Mouse (Mus musculus): Measurements from ENCODE around the gene Slc46a1. TPM values are rescaled to one million over a fixed set of nuclear protein-coding genes. Genes with fewer than 3 reads are reported as not detected.

The Slc46a1 gene
- polyA plus RNA-seq, 1 experiment from 2014 or later: 20.5 TPM

GRCm38 (mm10) chr11:78448242-78448641, 17.3 kb upstream of the Slc46a1 start:
- 78% methylated on average over 1 of the region's 1 CpGs for WGBS (ENCODE audit: insufficient replicate concordance)
- ATAC-seq (no peak), DNase-seq (no peak)
- TF ChIP-seq EP300 (IDR thresholded peaks at IDR 0.05; ENCODE audit: low read depth) (no peak), CTCF (IDR thresholded peaks at IDR 0.05; ENCODE audit: low read depth) (no peak)
- no peaks in the 10 kb centered on the region for H3K9me3 ChIP-seq (ENCODE audit: low read length)
- H3K27ac ChIP-seq (ENCODE audit: low read depth): no peak overlapping the region
- H3K9ac ChIP-seq (replicated peaks): no peak overlapping the region
- H3K27me3 ChIP-seq (ENCODE audit: insufficient read depth, low read length): no peaks in the 10 kb centered on the region
- no peak overlapping the region for H3K4me3 ChIP-seq (ENCODE audit: low read depth, low read length)
- no peaks in the 10 kb centered on the region for H3K36me3 ChIP-seq (replicated peaks; ENCODE audit: insufficient read depth, low read length)
- no peak overlapping the region for H3K4me2 ChIP-seq (ENCODE audit: low read depth, low read length)
- H3K4me1 ChIP-seq (ENCODE audit: insufficient read depth): no peaks in the 10 kb centered on the region

DNA sequence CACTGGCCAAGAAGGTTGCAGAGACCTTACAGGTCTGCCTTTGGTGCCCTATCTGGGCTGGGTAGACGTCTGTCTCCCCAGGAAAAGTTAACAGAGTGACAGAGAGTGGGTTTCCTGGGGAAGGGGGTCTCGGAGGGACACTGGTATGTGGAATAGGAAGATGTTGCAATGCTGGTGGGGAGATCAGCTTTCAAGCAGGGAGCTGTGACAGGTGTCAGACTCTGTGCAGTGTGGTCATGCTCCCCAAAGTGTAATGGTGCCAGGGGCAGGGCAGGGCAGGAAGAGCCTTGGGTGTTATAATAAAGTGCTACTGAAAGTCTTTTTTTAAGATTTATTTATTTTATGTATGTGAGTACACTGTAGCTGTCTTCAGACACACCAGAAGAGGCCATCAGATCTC, 15.2 kb upstream of the Slc46a1 start:
- no peak for TF ChIP-seq CTCF (IDR thresholded peaks at IDR 0.05; ENCODE audit: low read depth)
- TF ChIP-seq EP300 (IDR thresholded peaks at IDR 0.05; ENCODE audit: low read depth): no peak
- no peak for ATAC-seq
- Histone ChIP-seq H3K4me2 (ENCODE audit: low read depth, low read length) (no peak overlapping the region), H3K36me3 (replicated peaks; ENCODE audit: insufficient read depth, low read length) (no peaks in the 10 kb centered on the region), H3K27me3 (ENCODE audit: insufficient read depth, low read length) (no peaks in the 10 kb centered on the region), H3K9me3 (ENCODE audit: low read length) (no peaks in the 10 kb centered on the region), H3K9ac (replicated peaks) (no peak overlapping the region), H3K4me1 (ENCODE audit: insufficient read depth) (no peaks in the 10 kb centered on the region), H3K27ac (ENCODE audit: low read depth) (no peak overlapping the region), H3K4me3 (ENCODE audit: low read depth, low read length) (no peak overlapping the region)
- DNase-seq: no peak
- WGBS (ENCODE audit: insufficient replicate concordance): 23% methylated on average over 2 of the region's 2 CpGs

DNA sequence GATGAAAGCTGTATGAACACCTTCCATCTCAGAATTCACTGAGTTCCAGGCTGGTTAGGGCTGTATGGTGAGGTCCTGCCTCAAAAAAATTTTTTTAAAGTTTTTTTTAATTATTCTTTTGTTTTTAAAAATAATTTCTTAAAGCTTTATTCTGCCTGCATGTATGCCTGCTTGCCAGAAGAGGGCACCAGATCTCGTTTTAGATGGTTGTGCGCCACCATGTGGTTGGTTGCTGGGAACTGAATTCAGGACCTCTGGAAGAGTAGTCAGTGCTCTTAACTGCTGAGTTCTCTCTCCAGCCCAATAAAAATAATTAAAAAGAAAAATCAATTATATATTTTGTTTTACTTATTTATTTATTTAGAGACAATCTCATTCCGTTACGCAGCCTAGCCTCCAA, 11.8 kb upstream of the Slc46a1 start:
- Histone ChIP-seq H3K4me2 (ENCODE audit: low read depth, low read length) (no peak overlapping the region), H3K4me3 (ENCODE audit: low read depth, low read length) (no peak overlapping the region), H3K27ac (ENCODE audit: low read depth) (no peak overlapping the region), H3K9ac (replicated peaks) (no peak overlapping the region), H3K4me1 (ENCODE audit: insufficient read depth) (no peaks in the 10 kb centered on the region), H3K36me3 (replicated peaks; ENCODE audit: insufficient read depth, low read length) (no peaks in the 10 kb centered on the region), H3K27me3 (ENCODE audit: insufficient read depth, low read length) (no peaks in the 10 kb centered on the region), H3K9me3 (ENCODE audit: low read length) (no peaks in the 10 kb centered on the region)
- TF ChIP-seq EP300 (IDR thresholded peaks at IDR 0.05; ENCODE audit: low read depth): no peak
- TF ChIP-seq CTCF (IDR thresholded peaks at IDR 0.05; ENCODE audit: low read depth): peak; percentile 92
- DNase-seq: peak; percentile 73
- 19% methylated on average over 4 of the region's 4 CpGs for WGBS (ENCODE audit: insufficient replicate concordance)
- no peak for ATAC-seq

- Histone ChIP-seq H3K27me3 (ENCODE audit: insufficient read depth, low read length) (no peaks in the 10 kb centered on the region), H3K27ac (ENCODE audit: low read depth) (no peak overlapping the region), H3K4me2 (ENCODE audit: low read depth, low read length) (no peak overlapping the region), H3K36me3 (replicated peaks; ENCODE audit: insufficient read depth, low read length) (no peaks in the 10 kb centered on the region), H3K4me3 (ENCODE audit: low read depth, low read length) (no peak overlapping the region), H3K9me3 (ENCODE audit: low read length) (no peaks in the 10 kb centered on the region), H3K4me1 (ENCODE audit: insufficient read depth) (no peaks in the 10 kb centered on the region), H3K9ac (replicated peaks) (no peak overlapping the region)
- WGBS (ENCODE audit: insufficient replicate concordance): 59% methylated on average over 7 of the region's 7 CpGs
- no peak for DNase-seq
- TF ChIP-seq EP300 (IDR thresholded peaks at IDR 0.05; ENCODE audit: low read depth) (no peak), CTCF (IDR thresholded peaks at IDR 0.05; ENCODE audit: low read depth) (no peak)
- ATAC-seq: no peak
Measured at GRCm38 (mm10) chr11:78454276-78454675, 11.2 kb upstream of the Slc46a1 start.

GRCm38 (mm10) chr11:78455308-78455707, 10.2 kb upstream of the Slc46a1 start:
- Histone ChIP-seq H3K27me3 (ENCODE audit: insufficient read depth, low read length) (no peaks in the 10 kb centered on the region), H3K9ac (replicated peaks) (no peak overlapping the region), H3K9me3 (ENCODE audit: low read length) (no peaks in the 10 kb centered on the region), H3K4me2 (ENCODE audit: low read depth, low read length) (no peak overlapping the region), H3K4me3 (ENCODE audit: low read depth, low read length) (no peak overlapping the region), H3K4me1 (ENCODE audit: insufficient read depth) (no peaks in the 10 kb centered on the region), H3K36me3 (replicated peaks; ENCODE audit: insufficient read depth, low read length) (no peaks in the 10 kb centered on the region), H3K27ac (ENCODE audit: low read depth) (no peak overlapping the region)
- TF ChIP-seq EP300 (IDR thresholded peaks at IDR 0.05; ENCODE audit: low read depth) (no peak), CTCF (IDR thresholded peaks at IDR 0.05; ENCODE audit: low read depth) (peak; percentile 81)
- DNase-seq (peak; percentile 49), ATAC-seq (no peak)
- 30% methylated on average over 5 of the region's 5 CpGs for WGBS (ENCODE audit: insufficient replicate concordance)

GRCm38 (mm10) chr11:78458740-78459139, 6.8 kb upstream of the Slc46a1 start:
- ATAC-seq (no peak), DNase-seq (no peak)
- no peak overlapping the region for H3K4me2 ChIP-seq (ENCODE audit: low read depth, low read length)
- H3K4me3 ChIP-seq (ENCODE audit: low read depth, low read length): no peak overlapping the region
- H3K9ac ChIP-seq (replicated peaks): no peak overlapping the region
- no peak overlapping the region for H3K27ac ChIP-seq (ENCODE audit: low read depth)
- H3K27me3 ChIP-seq (ENCODE audit: insufficient read depth, low read length): no peaks in the 10 kb centered on the region
- 64% methylated on average over 17 of the region's 17 CpGs for WGBS (ENCODE audit: insufficient replicate concordance)
- H3K4me1 ChIP-seq (ENCODE audit: insufficient read depth): no peaks in the 10 kb centered on the region
- no peaks in the 10 kb centered on the region for H3K9me3 ChIP-seq (ENCODE audit: low read length)
- TF ChIP-seq CTCF (IDR thresholded peaks at IDR 0.05; ENCODE audit: low read depth) (no peak), EP300 (IDR thresholded peaks at IDR 0.05; ENCODE audit: low read depth) (no peak)
- no peaks in the 10 kb centered on the region for H3K36me3 ChIP-seq (replicated peaks; ENCODE audit: insufficient read depth, low read length)

DNA sequence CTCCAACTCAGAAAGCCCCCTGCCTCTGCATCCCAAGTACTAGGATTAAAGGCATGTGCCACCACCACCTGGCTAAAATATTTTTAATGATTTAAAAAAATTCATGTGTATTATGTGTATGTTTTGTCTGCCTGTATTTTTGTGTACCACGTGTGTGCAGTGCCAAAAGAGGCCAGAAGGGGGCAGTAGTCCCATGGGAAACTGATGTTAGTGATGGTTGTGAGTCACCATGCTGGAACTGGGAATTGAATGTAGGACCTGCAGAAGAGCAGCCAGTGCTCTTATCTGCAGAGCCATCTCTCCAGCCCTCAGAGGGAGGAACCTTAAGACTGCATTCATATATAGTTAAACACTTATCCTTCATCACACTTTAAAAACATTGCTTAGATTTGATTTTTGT, 3.6 kb upstream of the Slc46a1 start:
- Histone ChIP-seq H3K36me3 (replicated peaks; ENCODE audit: insufficient read depth, low read length) (no peaks in the 10 kb centered on the region), H3K4me2 (ENCODE audit: low read depth, low read length) (no peak overlapping the region), H3K4me3 (ENCODE audit: low read depth, low read length) (no peak overlapping the region), H3K4me1 (ENCODE audit: insufficient read depth) (peaks cover 22% of the 10 kb centered on the region), H3K9ac (replicated peaks) (no peak overlapping the region), H3K27me3 (ENCODE audit: insufficient read depth, low read length) (no peaks in the 10 kb centered on the region), H3K9me3 (ENCODE audit: low read length) (no peaks in the 10 kb centered on the region), H3K27ac (ENCODE audit: low read depth) (no peak overlapping the region)
- DNase-seq (no peak), ATAC-seq (no peak)
- 57% methylated on average over 1 of the region's 1 CpGs for WGBS (ENCODE audit: insufficient replicate concordance)
- peak; percentile 57 for TF ChIP-seq CTCF (IDR thresholded peaks at IDR 0.05; ENCODE audit: low read depth)
- no peak for TF ChIP-seq EP300 (IDR thresholded peaks at IDR 0.05; ENCODE audit: low read depth)
